Mouse (Mus musculus) left cerebral cortex, adult 2 months (tissue): Measurements from ENCODE around the gene 2210016L21Rik. TPM values are rescaled to one million over a fixed set of nuclear protein-coding genes. Genes with fewer than 3 reads are reported as not detected.
"Not testable (repeated sequence)": the region's sequence is repeated elsewhere in the genome, so short reads cannot be mapped to it uniquely, and the experiment has no call there.

ENCODE experiments used
- DNase-seq, 2 experiments: peaks; one replicate each; pipeline ENCODE4 v3.0.0; 2021 to 2022; ENCODE audit warnings: low spot score in 2 of 2, mixed read lengths in 1 of 2; ENCODE audit errors: extremely low spot score in 1 of 2
- H3K27ac ChIP-seq: fragments of 200-600 bp; 2 replicates; pipeline ENCODE4 v1.8.1; 2022
- H3K4me3 ChIP-seq: fragments of 200-600 bp; 2 replicates; pipeline ENCODE4 v1.8.1; 2022
- CTCF ChIP-seq: fragments of 200-600 bp; IDR thresholded peaks from 2 replicates; pipeline ENCODE4 v1.8.1; 2022; ENCODE audit warnings: antibody characterized with exemption, mild to moderate bottlenecking, moderate library complexity
- intact Hi-C: fragments of 180-260 bp; cut with DNase I; formaldehyde crosslinking; loops from one replicate; pipeline ENCODE4 v1.15.1; 2025
- long read RNA-seq, 2 experiments: library from polyadenylated mRNA; stranded (forward); transcript quantifications; one replicate each; pipeline ENCODE4 v2.0.0; 2021; ENCODE audit warnings: borderline mapping rate in 2 of 2
- total RNA-seq, 2 experiments: library from RNA; stranded (reverse); gene quantifications; 2 replicates each; pipeline ENCODE4 v1.2.3; 2021

Gene 2210016L21Rik
- 100 to 1,000 TPM; 214 to 229 TPM for total RNA-seq
- long read RNA-seq, experiment 1, transcript 2210016L21Rik-201 (6 exons, 2,607 nt) = major isoform, 164 of 189 reads
- long read RNA-seq, experiment 1, partial matches to known transcripts = 11 of 189 reads
- long read RNA-seq, experiment 1, other reads (novel, unspliced or antisense) = 14 of 189 reads
- long read RNA-seq, experiment 2, transcript 2210016L21Rik-201 (6 exons, 2,607 nt) = major isoform, 114 of 131 reads
- long read RNA-seq, experiment 2, partial matches to known transcripts = 4 of 131 reads
- long read RNA-seq, experiment 2, other reads (novel, unspliced or antisense) = 13 of 131 reads

DNA sequence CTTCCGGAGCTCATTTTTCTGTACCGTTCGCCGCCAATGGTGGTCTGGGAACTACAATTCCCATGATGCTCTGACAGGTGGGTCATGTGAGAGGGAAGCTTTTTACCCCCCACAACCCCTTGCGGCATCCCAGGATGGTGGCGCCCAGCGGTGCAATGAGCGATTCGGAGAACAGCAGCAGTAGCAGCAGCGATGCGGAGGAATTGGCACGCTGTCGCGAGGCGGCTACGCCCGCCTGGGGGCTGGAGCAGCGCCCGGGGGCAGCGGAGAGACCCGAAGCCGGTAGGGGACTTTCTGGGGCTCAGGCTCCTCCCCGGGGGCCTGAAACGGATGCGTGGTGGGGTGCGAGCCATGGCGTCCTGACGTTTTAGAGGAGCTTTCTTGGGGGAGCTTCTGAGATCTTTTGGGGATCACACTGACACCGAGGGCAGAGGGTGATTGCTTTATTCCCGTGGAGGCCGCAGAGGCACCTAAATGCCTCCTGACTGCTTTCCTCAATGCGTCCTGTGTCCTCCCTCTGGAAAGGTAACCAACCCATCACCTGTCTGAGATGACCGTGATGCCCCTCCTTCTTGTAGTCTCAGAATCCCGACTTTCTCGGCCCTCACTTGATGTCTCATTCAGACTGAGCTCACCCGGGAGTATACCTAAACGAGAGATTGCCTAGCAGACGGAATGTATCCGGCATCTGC, at the start of gene 2210016L21Rik:
Gene 2210016L21Rik (plus strand): TSS at position 85 of the 692 bp plus-strand sequence.
- H3K27ac ChIP-seq = peak within 1 kb of the TSS; percentile 95
- peak; percentile 24 for TF ChIP-seq CTCF
- peak within 1 kb of the TSS; percentile 98 for H3K4me3 ChIP-seq
- intact Hi-C loops = no loop called here
- peak; percentile 82 to 84 for DNase-seq

DNA sequence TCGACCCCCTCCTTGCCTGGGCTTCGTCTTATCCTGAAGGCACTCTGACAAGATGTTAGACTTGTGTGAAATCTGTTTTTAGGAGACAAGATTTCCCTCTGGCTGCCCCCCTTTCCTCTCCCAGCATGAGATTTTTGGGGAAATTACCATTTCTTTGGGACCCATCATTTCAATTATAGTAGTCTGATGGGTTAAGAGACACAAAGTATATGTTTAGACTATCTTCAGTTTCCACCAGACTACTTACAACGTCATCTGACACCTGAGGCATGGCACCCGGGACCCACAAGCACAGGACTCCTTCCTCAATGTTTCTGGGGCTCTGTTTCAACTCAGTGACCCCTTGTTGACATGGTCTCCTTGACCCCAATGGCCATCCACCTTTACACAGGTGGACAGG, 46.4 kb upstream of the 2210016L21Rik start:
- DNase-seq = no peak
- TF ChIP-seq CTCF = no peak
- Histone ChIP-seq H3K27ac (no peak overlapping the region), H3K4me3 (no peak overlapping the region)
- intact Hi-C loops = no loop called here

DNA sequence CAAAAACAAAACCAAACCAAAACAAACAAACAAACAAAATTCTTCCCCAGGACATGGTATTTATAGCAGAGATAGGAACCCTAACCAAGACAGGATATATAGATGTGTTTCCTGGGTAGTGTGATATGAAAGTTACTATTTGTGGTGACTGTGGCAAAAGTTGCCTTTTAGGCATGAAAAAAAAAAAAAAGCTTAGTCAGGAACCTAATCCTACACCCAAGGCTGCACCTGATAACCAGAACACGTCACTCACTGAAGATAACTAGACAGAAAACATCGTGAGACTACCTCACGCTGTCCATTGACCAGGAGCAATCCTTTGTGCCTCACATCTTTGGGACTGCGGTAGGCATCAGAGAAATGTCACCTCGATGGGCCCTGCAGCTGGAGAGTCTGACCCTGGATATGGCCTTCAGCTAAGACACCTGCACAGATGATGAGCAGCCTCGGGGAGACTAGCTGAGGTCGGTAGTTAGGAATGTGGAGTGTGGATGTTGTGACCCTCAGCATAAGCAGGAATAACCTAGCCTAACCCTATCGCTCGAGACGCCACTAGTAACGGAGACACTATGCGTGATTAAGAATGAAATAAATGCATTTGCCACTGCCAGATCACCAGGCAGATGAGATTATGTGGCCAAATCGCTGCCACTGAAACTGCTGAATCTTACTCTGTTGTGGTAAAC, 45.1 kb upstream of the 2210016L21Rik start, which contains the start of gene Oasl2:
Gene Oasl2 (plus strand): TSS at position 249 of the 686 bp plus-strand sequence.
- Histone ChIP-seq H3K27ac (peak within 1 kb of the TSS; percentile 47; the same call in 1 of the 2 replicates), H3K4me3 (peak within 1 kb of the TSS; percentile 38)
- intact Hi-C loops = no loop called here
- no peak for DNase-seq
- no peak for TF ChIP-seq CTCF

DNA sequence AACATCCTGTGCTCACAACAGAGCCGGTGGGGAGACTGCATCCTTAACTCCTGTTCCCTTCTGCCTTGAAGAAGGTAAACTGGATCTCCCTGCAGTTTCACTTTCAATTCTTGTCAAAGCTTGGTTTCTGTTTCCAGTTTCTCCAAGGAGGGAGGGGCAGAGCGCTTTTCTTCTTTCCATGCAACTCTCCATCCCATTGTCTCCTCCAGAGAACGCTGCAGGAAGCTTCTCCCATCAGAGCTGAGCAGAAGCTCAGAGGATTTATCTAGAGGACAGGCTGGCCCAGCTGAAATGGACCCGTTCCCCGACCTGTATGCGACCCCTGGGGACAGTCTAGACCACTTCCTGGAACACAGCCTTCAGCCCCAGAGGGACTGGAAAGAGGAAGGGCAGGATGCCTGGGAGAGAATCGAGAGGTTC, 44.6 kb upstream of the 2210016L21Rik start:
- no peak for TF ChIP-seq CTCF
- Histone ChIP-seq H3K4me3 (peak overlapping the region; percentile 38), H3K27ac (peak overlapping the region; percentile 47; the same call in 1 of the 2 replicates)
- intact Hi-C loops = no loop called here
- no peak for DNase-seq

DNA sequence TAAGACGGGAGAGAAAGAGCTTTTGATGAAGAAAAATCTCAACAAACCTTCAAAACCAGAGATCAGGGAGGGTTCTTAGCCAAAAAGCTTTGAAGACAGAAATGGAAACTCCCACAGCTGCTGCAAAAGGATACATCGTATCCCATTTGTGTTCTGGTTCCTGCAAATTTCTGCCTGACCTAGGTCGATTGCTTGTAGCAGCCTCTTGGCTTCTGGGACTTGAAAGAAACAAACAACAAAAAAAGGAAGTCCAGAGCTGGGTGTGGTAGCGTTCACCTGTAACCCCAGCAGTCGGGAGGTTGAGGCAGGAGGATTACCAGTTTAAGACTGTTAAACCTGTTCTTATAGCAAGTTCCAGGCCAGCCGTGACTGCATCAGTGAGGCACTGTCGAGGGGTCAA, 43.1 kb upstream of the 2210016L21Rik start:
- H3K27ac ChIP-seq = no peak overlapping the region
- H3K4me3 ChIP-seq = no peak overlapping the region
- TF ChIP-seq CTCF = no peak
- intact Hi-C loops = no loop called here
- DNase-seq = no peak

DNA sequence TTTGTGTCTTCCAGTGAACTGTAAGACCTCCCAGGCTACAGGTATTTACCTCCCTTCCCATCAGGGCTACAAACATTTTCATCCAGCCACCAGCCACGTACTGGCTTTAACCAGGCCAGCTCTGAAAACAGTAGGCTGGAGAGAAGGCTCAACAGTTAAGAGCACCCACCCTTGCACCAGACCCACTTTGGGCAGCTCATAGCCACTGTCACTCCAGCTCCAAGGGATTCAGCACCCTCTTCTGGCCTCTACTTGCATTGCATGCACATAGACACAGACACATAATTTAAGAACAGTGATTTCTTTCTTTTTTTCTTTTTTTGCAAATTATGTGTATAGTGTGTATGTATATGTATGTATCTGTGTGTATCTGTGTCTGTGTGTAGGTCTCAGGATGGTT, 39.5 kb upstream of the 2210016L21Rik start:
- no peak for DNase-seq

DNA sequence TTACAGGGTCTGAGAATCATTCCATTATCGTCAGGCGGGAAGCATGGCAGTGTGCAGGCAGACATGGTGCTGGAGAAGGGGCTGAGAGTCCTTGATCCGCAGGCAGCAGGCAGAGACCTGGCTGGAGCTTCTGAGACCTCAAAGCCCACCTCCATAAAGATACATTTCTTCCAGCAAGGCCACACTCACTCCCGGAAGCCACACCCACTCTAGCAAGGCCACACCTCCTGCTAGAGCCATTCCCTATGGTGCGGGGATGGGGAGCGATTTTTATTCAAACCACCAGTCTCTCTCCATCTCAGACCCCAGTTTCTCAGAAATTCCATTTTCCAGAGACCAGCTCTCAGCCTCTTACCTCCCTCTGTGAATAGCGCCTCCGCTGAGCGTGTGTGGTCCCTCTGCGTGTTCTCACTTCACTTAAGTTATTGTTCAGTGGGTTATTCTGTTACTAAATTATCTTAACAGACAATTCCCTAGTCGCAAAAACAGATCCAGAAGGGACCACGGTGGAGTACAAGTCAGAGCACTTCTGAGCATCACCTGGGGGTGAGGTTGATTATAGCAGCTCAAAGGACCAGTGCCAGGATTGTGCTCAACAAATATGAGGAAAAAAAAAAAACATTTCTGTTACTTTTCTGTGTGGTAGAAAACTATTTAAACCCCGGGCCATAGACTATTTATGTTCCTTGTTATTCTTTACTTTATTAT, 33.2 kb upstream of the 2210016L21Rik start:
- no peak for DNase-seq
- no peak for TF ChIP-seq CTCF
- no peak overlapping the region for H3K4me3 ChIP-seq
- intact Hi-C loops = no loop called here
- no peak overlapping the region for H3K27ac ChIP-seq

More for the DNA sequence above, 39.5 kb upstream of the 2210016L21Rik start:
- TF ChIP-seq CTCF = peak; percentile 60
- no peak overlapping the region for H3K27ac ChIP-seq
- intact Hi-C loops = no loop called here
- no peak overlapping the region for H3K4me3 ChIP-seq

DNA sequence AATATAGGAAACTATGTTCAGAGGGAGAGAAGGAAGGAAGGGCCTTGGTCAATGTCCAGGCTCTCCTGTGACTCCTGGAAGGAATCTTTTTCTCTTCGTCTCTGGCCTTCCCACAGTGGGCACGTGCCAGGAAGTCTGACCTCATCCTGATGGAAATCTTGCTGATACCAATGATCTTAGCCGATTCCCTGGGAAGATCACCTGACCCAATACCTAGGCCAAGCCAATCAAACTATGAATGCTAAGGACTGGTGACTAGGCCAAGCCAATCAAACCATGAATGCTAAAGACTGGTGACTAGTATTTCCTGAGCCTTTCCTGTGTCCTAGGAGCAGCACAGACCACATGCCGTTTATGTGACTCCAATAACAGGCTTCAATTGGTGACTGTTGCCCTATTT, 28.3 kb upstream of the 2210016L21Rik start:
- Histone ChIP-seq H3K27ac (no peak overlapping the region), H3K4me3 (no peak overlapping the region)
- TF ChIP-seq CTCF = no peak
- no peak for DNase-seq
- intact Hi-C loops = no loop called here

DNA sequence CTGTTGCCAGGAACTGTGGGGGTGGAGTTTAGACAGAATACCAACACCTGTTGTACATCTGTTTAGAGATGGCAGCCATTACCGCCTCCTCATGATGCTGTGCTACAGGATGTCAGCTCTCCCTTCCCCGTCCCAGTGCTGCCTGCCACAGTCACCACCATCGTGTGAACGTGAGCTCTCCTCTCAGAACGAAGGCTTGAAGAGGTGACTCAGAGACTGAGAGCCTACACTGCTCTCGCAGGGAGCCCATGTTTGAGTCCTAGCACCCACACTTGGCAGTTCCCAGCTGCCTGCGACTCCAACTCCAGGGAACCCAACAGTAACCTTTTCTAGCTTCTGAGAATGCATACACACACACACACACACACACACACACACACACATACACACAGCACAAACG, 27.1 kb upstream of the 2210016L21Rik start:
- peak; percentile 31 to 39 for DNase-seq

DNA sequence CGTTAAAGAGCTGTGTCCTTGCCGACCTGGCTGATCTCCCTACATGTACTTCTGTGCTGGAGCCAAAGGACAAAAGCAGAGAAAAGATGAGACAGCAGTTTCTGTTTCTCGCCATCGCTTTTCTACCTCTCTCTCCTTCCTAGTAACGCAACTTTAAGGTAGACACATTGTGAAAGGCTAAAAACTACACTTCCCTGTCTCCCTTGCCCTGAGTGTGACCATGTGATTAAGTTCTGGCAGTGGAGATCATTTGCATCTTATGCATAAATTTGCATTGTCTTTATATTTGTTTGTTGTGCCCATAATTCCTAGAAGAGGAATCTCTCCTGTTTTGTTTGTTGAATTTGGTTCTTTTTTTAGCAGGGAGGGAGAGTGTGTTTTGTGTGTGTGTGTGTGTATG, 26.1 kb upstream of the 2210016L21Rik start:
- Histone ChIP-seq H3K27ac (no peak overlapping the region), H3K4me3 (no peak overlapping the region)
- intact Hi-C loops = no loop called here
- no peak for DNase-seq
- TF ChIP-seq CTCF = no peak

More for the DNA sequence above, 27.1 kb upstream of the 2210016L21Rik start:
- no peak overlapping the region for H3K4me3 ChIP-seq
- no peak overlapping the region for H3K27ac ChIP-seq
- TF ChIP-seq CTCF = no peak
- intact Hi-C loops = no loop called here

DNA sequence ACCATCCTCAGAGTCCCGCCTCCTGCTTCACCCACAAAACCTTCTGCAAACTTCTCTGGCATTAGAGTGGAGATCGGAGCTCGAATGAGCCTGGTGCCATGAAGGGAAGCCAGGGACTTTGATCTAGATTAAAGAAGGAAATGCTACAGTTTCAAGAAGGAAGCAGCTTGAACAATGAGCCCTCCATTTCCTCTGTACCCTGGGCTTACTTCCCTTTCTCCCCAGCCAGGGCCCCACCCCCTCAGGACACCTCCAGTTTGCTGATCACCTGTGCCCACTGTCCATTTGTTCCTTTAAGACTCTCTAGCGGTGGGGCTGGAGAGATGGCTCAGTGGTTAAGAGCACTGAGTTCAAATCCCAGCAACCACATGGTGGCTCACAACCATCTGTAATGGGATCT, 25.2 kb upstream of the 2210016L21Rik start:
- no peak for DNase-seq
- intact Hi-C loops = no loop called here
- no peak overlapping the region for H3K4me3 ChIP-seq
- no peak for TF ChIP-seq CTCF
- no peak overlapping the region for H3K27ac ChIP-seq

DNA sequence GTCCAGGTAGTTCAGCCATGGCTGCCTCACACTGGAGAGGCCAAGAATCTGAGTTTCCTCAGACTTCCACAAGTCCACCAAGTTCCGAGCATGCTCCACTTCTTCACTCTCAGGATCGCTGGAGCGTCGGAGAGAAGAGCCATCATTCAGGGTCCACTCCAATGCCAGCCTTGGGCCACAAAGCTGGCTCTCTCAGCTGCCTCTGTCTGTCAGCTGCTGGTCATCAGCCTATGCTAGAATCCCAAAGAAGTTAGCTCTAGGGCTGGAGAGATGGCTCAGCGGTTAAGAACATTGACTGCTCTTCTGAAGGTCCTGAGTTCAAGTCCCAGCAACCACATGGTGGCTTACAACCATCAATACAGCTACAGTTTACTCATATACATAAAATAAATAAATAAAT, 24.6 kb upstream of the 2210016L21Rik start:
- DNase-seq, H3K27ac ChIP-seq, intact Hi-C loops, H3K4me3 ChIP-seq: not testable (repeated sequence)
